Mouse (Mus musculus): Measurements from ENCODE around the gene Art3. TPM values are rescaled to one million over a fixed set of nuclear protein-coding genes. Genes with fewer than 3 reads are reported as not detected.
A peak's percentile ranks its signal among the peaks of the same experiment; 100 is the strongest.

Art3 gene
- polyA plus RNA-seq, 1 experiment from 2014 or later: 2.0 TPM

DNA sequence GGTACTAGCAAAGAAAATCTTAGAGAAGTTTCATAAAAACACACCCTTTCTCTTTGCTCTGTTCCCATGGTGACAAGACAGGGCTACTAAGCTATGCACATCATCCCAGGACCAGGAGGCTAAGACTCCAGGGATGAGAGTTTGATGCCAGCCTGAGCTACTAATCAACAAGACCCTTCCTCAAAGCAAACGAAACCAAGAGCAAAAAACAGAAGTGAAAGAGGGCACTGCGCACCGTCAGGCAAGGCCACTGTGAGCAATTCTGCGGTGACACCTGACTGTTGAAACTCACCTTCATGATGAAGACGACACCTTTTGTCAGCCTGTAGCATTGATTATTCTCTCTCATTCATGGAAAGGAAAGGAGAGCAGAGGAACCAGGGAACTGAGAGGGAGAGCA is 121.2 kb downstream of the Art3 start:
- WGBS: 95% methylated on average over 5 of the region's 5 CpGs
- Histone ChIP-seq H3K4me1 (no peaks in the 10 kb centered on the region), H3K9me3 (replicated peaks) (no peaks in the 10 kb centered on the region), H3K36me3 (peaks cover 56% of the 10 kb centered on the region), H3K4me3 (no peak overlapping the region), H3K27me3 (ENCODE audit: low read depth, poor library complexity, severe bottlenecking) (no peaks in the 10 kb centered on the region), H3K27ac (no peak overlapping the region)
- no peak for DNase-seq (ENCODE audit: low spot score)

DNA sequence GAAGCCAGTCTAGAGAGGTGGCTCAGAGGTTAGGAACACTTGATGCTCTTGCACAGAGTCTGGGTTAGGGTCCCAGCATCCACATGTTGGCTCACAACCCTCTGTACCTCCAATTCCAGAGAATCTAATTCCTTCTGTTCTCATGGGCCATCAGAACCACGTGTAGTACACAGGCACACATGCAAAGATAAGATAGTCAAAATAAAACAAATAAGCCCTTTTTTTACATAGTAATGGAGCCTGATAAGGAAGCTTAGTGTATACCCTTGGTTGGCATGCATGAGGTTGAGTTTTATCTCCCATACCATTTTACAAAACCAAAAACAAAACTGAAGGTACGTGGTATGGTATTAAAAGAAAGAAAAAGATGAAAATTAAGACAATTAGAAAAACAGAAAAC is 125.8 kb downstream of the Art3 start:
- H3K36me3 ChIP-seq: peaks cover 27% of the 10 kb centered on the region
- 83% methylated on average over 2 of the region's 2 CpGs for WGBS

GRCm38 (mm10) chr5:92458726-92459125 is 127.1 kb downstream of the Art3 start:
- no peak for DNase-seq (ENCODE audit: low spot score)
- H3K4me3 ChIP-seq: no peak overlapping the region
- H3K27ac ChIP-seq: no peak overlapping the region
- H3K4me1 ChIP-seq: peaks cover 4% of the 10 kb centered on the region; the same call in 1 of the 2 replicates
- 23% methylated on average over 5 of the region's 5 CpGs for WGBS
- H3K36me3 ChIP-seq: peaks cover 21% of the 10 kb centered on the region
- H3K27me3 ChIP-seq (ENCODE audit: low read depth, poor library complexity, severe bottlenecking): no peaks in the 10 kb centered on the region
- no peaks in the 10 kb centered on the region for H3K9me3 ChIP-seq (replicated peaks)

More for the DNA sequence above, 125.8 kb downstream of the Art3 start:
- Histone ChIP-seq H3K4me1 (no peaks in the 10 kb centered on the region; the same call in 1 of the 2 replicates), H3K27ac (no peak overlapping the region), H3K9me3 (replicated peaks) (no peaks in the 10 kb centered on the region), H3K4me3 (no peak overlapping the region), H3K27me3 (ENCODE audit: low read depth, poor library complexity, severe bottlenecking) (no peaks in the 10 kb centered on the region)
- DNase-seq (ENCODE audit: low spot score): no peak

GRCm38 (mm10) chr5:92461321-92461720 is 129.7 kb downstream of the Art3 start:
- 17% methylated on average over 5 of the region's 5 CpGs for WGBS

More at GRCm38 (mm10) chr5:92461321-92461720, 129.7 kb downstream of the Art3 start:
- Histone ChIP-seq H3K27me3 (ENCODE audit: low read depth, poor library complexity, severe bottlenecking) (no peaks in the 10 kb centered on the region), H3K36me3 (peaks cover 12% of the 10 kb centered on the region), H3K27ac (no peak overlapping the region), H3K4me3 (no peak overlapping the region), H3K9me3 (replicated peaks) (no peaks in the 10 kb centered on the region), H3K4me1 (peaks cover 4% of the 10 kb centered on the region; the same call in 1 of the 2 replicates)
- DNase-seq (ENCODE audit: low spot score): peak; percentile 65

Small RNA genes within 50 kb of the gene (microRNA-seq; reads per million reads assigned to microRNA genes)
- not detected for gene Mir6415

Other genes starting within 250 kb of the Art3 start
- 265 and 267 TPM in 2 replicates for gene G3bp2, start 248.1 kb upstream of the Art3 start, polyA plus RNA-seq (2016; fragmentation: Nextera tagmentation; extraction: Ambion mirVana)
- 39.0 and 44.7 TPM in 2 replicates for gene Uso1, start 193.9 kb upstream of the Art3 start, polyA plus RNA-seq (2016; fragmentation: Nextera tagmentation; extraction: Ambion mirVana)
- not detected in 2 replicates for gene U90926, start 116.4 kb upstream of the Art3 start, polyA plus RNA-seq (2016; fragmentation: Nextera tagmentation; extraction: Ambion mirVana)
- gene Ppef2, start 75.5 kb upstream of the Art3 start, polyA plus RNA-seq (2016; fragmentation: Nextera tagmentation; extraction: Ambion mirVana): 0.16 and 0.58 TPM in 2 replicates
- gene Naaa, start 53.7 kb upstream of the Art3 start, polyA plus RNA-seq (2016; fragmentation: Nextera tagmentation; extraction: Ambion mirVana): 8.8 and 9.2 TPM in 2 replicates
- gene Sdad1, start 21.3 kb upstream of the Art3 start, polyA plus RNA-seq (2016; fragmentation: Nextera tagmentation; extraction: Ambion mirVana): 55.6 and 61.0 TPM in 2 replicates
- not detected in 2 replicates for gene Cxcl9, start 3.7 kb upstream of the Art3 start, polyA plus RNA-seq (2016; fragmentation: Nextera tagmentation; extraction: Ambion mirVana)
- 0.26 and 0.28 TPM in 2 replicates for gene Cxcl10, start 17.1 kb downstream of the Art3 start, polyA plus RNA-seq (2016; fragmentation: Nextera tagmentation; extraction: Ambion mirVana)
- gene Nup54, start 103.4 kb downstream of the Art3 start, polyA plus RNA-seq (2016; fragmentation: Nextera tagmentation; extraction: Ambion mirVana): 76.6 and 81.9 TPM in 2 replicates
- gene Scarb2, start 175.0 kb downstream of the Art3 start, polyA plus RNA-seq (2016; fragmentation: Nextera tagmentation; extraction: Ambion mirVana): 5.7 and 7.2 TPM in 2 replicates
- not detected in 2 replicates for gene Fam47e, start 223.2 kb downstream of the Art3 start, polyA plus RNA-seq (2016; fragmentation: Nextera tagmentation; extraction: Ambion mirVana)